Mouse (Mus musculus): ENCODE data around the gene Tmem108. TPM values are rescaled to one million over a fixed set of nuclear protein-coding genes. Genes with fewer than 3 reads are reported as not detected.

Gene Tmem108
- polyA plus RNA-seq, 1 experiment from 2014 or later: 12.0 TPM

- Histone ChIP-seq H3K4me2 (no peak overlapping the region), H3K27ac (ENCODE audit: low read depth, low read length) (no peak overlapping the region), H3K9me3 (ENCODE audit: control insufficient read depth, low read length) (no peaks in the 10 kb centered on the region), H3K27me3 (ENCODE audit: control insufficient read depth, insufficient read depth, low read length) (no peaks in the 10 kb centered on the region), H3K4me1 (ENCODE audit: control insufficient read depth, insufficient read depth, low read length) (no peaks in the 10 kb centered on the region), H3K36me3 (ENCODE audit: control insufficient read depth, insufficient read depth, low read length) (no peaks in the 10 kb centered on the region), H3K4me3 (ENCODE audit: low read depth, low read length) (no peak overlapping the region), H3K9ac (ENCODE audit: low read length) (no peak overlapping the region)
- WGBS: 90% methylated on average over 5 of the region's 5 CpGs
- ATAC-seq (ENCODE audit: low FRiP score): no peak
- peak; percentile 39 for DNase-seq (ENCODE audit: low spot score, missing footprints)
Observed at GRCm38 (mm10) chr9:103622988-103623387, 138.6 kb downstream of the Tmem108 start.

- Histone ChIP-seq H3K27ac (ENCODE audit: low read depth, low read length) (no peak overlapping the region), H3K9ac (ENCODE audit: low read length) (no peak overlapping the region), H3K36me3 (ENCODE audit: control insufficient read depth, insufficient read depth, low read length) (no peaks in the 10 kb centered on the region), H3K4me1 (ENCODE audit: control insufficient read depth, insufficient read depth, low read length) (no peaks in the 10 kb centered on the region), H3K4me3 (ENCODE audit: low read depth, low read length) (no peak overlapping the region), H3K27me3 (ENCODE audit: control insufficient read depth, insufficient read depth, low read length) (no peaks in the 10 kb centered on the region), H3K4me2 (no peak overlapping the region), H3K9me3 (ENCODE audit: control insufficient read depth, low read length) (no peaks in the 10 kb centered on the region)
- WGBS: 96% methylated on average over 2 of the region's 2 CpGs
- ATAC-seq (ENCODE audit: low FRiP score) (no peak), DNase-seq (ENCODE audit: low spot score, missing footprints) (peak; percentile 51)
Observed at GRCm38 (mm10) chr9:103621870-103622269, 139.8 kb downstream of the Tmem108 start.

DNA sequence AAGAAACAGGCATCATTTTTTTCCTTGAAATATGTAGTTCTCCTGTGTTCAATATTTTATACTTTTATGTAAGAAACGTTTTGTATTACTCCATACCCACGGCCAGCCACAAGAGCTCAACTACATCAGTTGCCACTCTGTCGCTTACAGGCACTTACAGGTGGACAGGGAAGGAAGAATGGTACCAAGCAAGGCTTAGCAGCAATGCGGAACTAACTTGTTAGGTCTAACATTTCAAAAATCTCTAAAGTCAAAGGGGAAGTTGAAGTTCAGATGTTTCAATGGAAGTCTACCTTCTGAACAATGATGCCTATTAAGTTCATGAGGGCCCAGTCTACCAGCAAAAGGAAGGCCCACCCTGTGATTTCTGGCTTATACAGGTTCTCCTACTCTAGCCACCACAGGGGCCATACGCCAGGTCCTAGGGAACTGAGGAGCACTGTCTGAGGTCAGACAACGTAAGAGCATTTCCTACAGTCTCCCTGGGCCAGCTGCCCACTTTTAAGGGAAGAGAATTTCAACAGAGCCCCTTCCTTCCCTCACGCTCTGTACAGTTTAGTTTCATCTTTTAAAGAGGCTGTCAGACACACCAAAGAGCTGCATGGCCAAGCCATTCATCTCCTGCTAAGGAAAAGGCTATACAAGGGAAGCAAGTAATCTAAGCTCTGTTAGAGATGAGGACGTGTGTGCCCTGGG lies 141.0 kb downstream of the Tmem108 start:
- 92% methylated on average over 8 of the region's 8 CpGs for WGBS
- Histone ChIP-seq H3K27ac (ENCODE audit: low read depth, low read length) (no peak overlapping the region), H3K9me3 (ENCODE audit: control insufficient read depth, low read length) (peaks cover 3% of the 10 kb centered on the region; the same call in 1 of the 2 replicates), H3K9ac (ENCODE audit: low read length) (no peak overlapping the region), H3K4me2 (no peak overlapping the region), H3K4me1 (ENCODE audit: control insufficient read depth, insufficient read depth, low read length) (no peaks in the 10 kb centered on the region), H3K4me3 (ENCODE audit: low read depth, low read length) (no peak overlapping the region), H3K36me3 (ENCODE audit: control insufficient read depth, insufficient read depth, low read length) (no peaks in the 10 kb centered on the region), H3K27me3 (ENCODE audit: control insufficient read depth, insufficient read depth, low read length) (no peaks in the 10 kb centered on the region)
- no peak for DNase-seq (ENCODE audit: low spot score, missing footprints)
- no peak for ATAC-seq (ENCODE audit: low FRiP score)

DNA sequence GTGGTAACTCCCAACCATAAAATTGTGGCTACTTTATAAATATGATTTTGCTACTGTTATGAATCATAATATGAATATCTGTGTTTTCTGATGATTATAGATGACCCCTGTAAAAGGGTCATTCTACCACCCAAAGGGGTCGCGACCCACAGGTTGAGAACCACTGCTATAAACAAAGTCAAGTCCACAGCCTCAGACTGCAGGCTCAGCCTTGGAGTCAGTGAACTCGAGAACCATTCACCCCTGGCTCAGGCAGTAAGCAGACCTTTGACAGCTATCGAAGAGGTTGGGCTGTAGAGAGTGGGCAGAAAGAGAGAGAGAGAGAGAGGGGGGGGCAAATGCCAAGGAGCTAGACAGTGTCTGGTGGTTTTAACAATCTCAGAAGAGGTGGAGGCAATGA lies 147.4 kb downstream of the Tmem108 start:
- ATAC-seq (ENCODE audit: low FRiP score): no peak

GRCm38 (mm10) chr9:103608161-103609058 lies 153.2 kb downstream of the Tmem108 start:
- no peak overlapping the region for H3K4me2 ChIP-seq
- H3K27ac ChIP-seq (ENCODE audit: low read depth, low read length): no peak overlapping the region
- ATAC-seq (ENCODE audit: low FRiP score) (no peak), DNase-seq (ENCODE audit: low spot score, missing footprints) (no peak)
- H3K4me3 ChIP-seq (ENCODE audit: low read depth, low read length): no peak overlapping the region
- no peaks in the 10 kb centered on the region for H3K9me3 ChIP-seq (ENCODE audit: control insufficient read depth, low read length)
- H3K27me3 ChIP-seq (ENCODE audit: control insufficient read depth, insufficient read depth, low read length): no peaks in the 10 kb centered on the region
- WGBS: 88% methylated on average over 13 of the region's 13 CpGs
- H3K9ac ChIP-seq (ENCODE audit: low read length): no peak overlapping the region
- H3K4me1 ChIP-seq (ENCODE audit: control insufficient read depth, insufficient read depth, low read length): no peaks in the 10 kb centered on the region
- no peaks in the 10 kb centered on the region for H3K36me3 ChIP-seq (ENCODE audit: control insufficient read depth, insufficient read depth, low read length)

More for the DNA sequence above, 147.4 kb downstream of the Tmem108 start:
- Histone ChIP-seq H3K4me3 (ENCODE audit: low read depth, low read length) (no peak overlapping the region), H3K9ac (ENCODE audit: low read length) (no peak overlapping the region), H3K27ac (ENCODE audit: low read depth, low read length) (no peak overlapping the region), H3K4me2 (no peak overlapping the region), H3K36me3 (ENCODE audit: control insufficient read depth, insufficient read depth, low read length) (no peaks in the 10 kb centered on the region), H3K4me1 (ENCODE audit: control insufficient read depth, insufficient read depth, low read length) (no peaks in the 10 kb centered on the region), H3K27me3 (ENCODE audit: control insufficient read depth, insufficient read depth, low read length) (no peaks in the 10 kb centered on the region), H3K9me3 (ENCODE audit: control insufficient read depth, low read length) (peaks cover 3% of the 10 kb centered on the region; the same call in 1 of the 2 replicates)
- DNase-seq (ENCODE audit: low spot score, missing footprints): no peak
- WGBS: 82% methylated on average over 4 of the region's 4 CpGs

GRCm38 (mm10) chr9:103606056-103606455 lies 155.6 kb downstream of the Tmem108 start:
- Histone ChIP-seq H3K27me3 (ENCODE audit: control insufficient read depth, insufficient read depth, low read length) (no peaks in the 10 kb centered on the region), H3K9me3 (ENCODE audit: control insufficient read depth, low read length) (no peaks in the 10 kb centered on the region), H3K27ac (ENCODE audit: low read depth, low read length) (no peak overlapping the region), H3K4me2 (no peak overlapping the region), H3K9ac (ENCODE audit: low read length) (no peak overlapping the region), H3K4me1 (ENCODE audit: control insufficient read depth, insufficient read depth, low read length) (no peaks in the 10 kb centered on the region), H3K4me3 (ENCODE audit: low read depth, low read length) (no peak overlapping the region), H3K36me3 (ENCODE audit: control insufficient read depth, insufficient read depth, low read length) (no peaks in the 10 kb centered on the region)
- ATAC-seq (ENCODE audit: low FRiP score) (no peak), DNase-seq (ENCODE audit: low spot score, missing footprints) (no peak)
- WGBS: 83% methylated on average over 1 of the region's 1 CpGs

DNA sequence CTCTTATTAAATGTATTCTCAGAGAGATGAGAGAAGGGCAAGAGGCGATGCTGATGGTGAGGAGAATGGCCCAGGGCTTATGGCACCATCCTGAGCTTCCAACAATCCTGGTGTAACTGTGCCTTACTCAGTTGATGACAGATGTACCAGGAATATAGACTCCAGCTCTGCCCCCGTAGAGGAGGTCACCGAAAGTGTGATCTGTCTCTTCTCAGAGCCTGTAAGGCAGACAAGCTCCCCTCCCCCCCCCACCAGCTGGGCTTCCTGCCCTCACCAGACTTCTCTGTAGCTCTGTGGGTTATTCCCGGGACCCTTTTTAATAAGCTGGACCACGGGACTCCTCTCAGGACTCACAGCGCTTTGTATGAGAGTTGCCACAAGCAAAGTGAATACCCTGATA lies 157.8 kb downstream of the Tmem108 start:
- H3K27ac ChIP-seq (ENCODE audit: low read depth, low read length): no peak overlapping the region
- WGBS: 85% methylated on average over 6 of the region's 6 CpGs

DNA sequence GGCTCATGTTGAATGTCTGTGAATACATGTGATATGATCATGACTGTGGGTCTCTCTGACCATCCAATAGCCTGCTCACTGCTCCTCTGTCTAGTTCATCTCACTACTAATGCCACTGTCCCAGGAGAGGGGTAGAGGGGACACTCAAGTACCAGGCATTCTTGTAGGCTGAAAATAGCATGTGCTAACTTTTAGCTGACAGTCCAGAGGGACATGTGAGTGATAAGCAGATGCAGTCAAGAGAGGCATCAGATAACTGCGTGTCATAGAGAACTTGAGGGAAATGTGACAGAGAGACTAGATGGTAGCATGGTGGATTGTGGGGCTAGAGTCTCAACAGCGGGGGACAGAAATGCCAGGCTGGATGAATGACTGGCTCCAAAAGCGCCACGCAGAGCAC lies 159.8 kb downstream of the Tmem108 start:
- Histone ChIP-seq H3K4me3 (ENCODE audit: low read depth, low read length) (no peak overlapping the region), H3K4me1 (ENCODE audit: control insufficient read depth, insufficient read depth, low read length) (no peaks in the 10 kb centered on the region), H3K9ac (ENCODE audit: low read length) (no peak overlapping the region), H3K4me2 (no peak overlapping the region), H3K9me3 (ENCODE audit: control insufficient read depth, low read length) (no peaks in the 10 kb centered on the region), H3K27ac (ENCODE audit: low read depth, low read length) (no peak overlapping the region), H3K36me3 (ENCODE audit: control insufficient read depth, insufficient read depth, low read length) (no peaks in the 10 kb centered on the region), H3K27me3 (ENCODE audit: control insufficient read depth, insufficient read depth, low read length) (no peaks in the 10 kb centered on the region)
- whole genome bisulfite sequencing: 94% methylated on average over 4 of the region's 4 CpGs
- ATAC-seq (ENCODE audit: low FRiP score): no peak
- no peak for DNase-seq (ENCODE audit: low spot score, missing footprints)

More for the DNA sequence above, 157.8 kb downstream of the Tmem108 start:
- no peak for DNase-seq (ENCODE audit: low spot score, missing footprints)
- no peak overlapping the region for H3K4me3 ChIP-seq (ENCODE audit: low read depth, low read length)
- H3K4me1 ChIP-seq (ENCODE audit: control insufficient read depth, insufficient read depth, low read length): no peaks in the 10 kb centered on the region
- H3K36me3 ChIP-seq (ENCODE audit: control insufficient read depth, insufficient read depth, low read length): no peaks in the 10 kb centered on the region
- no peak overlapping the region for H3K4me2 ChIP-seq
- no peak for ATAC-seq (ENCODE audit: low FRiP score)
- H3K9me3 ChIP-seq (ENCODE audit: control insufficient read depth, low read length): no peaks in the 10 kb centered on the region
- no peak overlapping the region for H3K9ac ChIP-seq (ENCODE audit: low read length)
- H3K27me3 ChIP-seq (ENCODE audit: control insufficient read depth, insufficient read depth, low read length): no peaks in the 10 kb centered on the region

DNA sequence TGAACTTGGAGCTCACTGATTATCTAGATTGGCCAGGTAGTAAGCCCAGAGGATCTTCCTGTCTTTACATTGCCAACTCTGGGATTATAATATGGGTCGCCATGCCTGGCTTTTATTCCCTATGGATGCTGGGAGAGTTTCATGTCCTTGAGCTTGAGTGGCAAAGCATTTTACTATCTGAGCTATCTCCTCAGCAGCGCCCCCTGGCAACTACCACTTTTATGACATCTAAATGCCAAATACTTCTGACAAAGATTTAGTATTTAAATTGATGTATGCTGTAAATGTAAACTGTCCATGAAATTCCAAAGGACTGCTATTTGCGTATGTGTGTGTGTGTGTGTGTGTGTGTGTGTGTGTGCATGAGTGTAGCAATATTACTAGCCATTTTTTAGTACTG lies 160.8 kb downstream of the Tmem108 start:
- H3K27me3 ChIP-seq (ENCODE audit: control insufficient read depth, insufficient read depth, low read length): no peaks in the 10 kb centered on the region
- peaks cover 2% of the 10 kb centered on the region; the same call in 1 of the 2 replicates for H3K4me1 ChIP-seq (ENCODE audit: control insufficient read depth, insufficient read depth, low read length)
- H3K9me3 ChIP-seq (ENCODE audit: control insufficient read depth, low read length): no peaks in the 10 kb centered on the region
- no peak overlapping the region for H3K4me2 ChIP-seq
- DNase-seq (ENCODE audit: low spot score, missing footprints): peak; percentile 87
- H3K4me3 ChIP-seq (ENCODE audit: low read depth, low read length): no peak overlapping the region
- no peak overlapping the region for H3K9ac ChIP-seq (ENCODE audit: low read length)
- ATAC-seq (ENCODE audit: low FRiP score): no peak
- H3K27ac ChIP-seq (ENCODE audit: low read depth, low read length): no peak overlapping the region
- WGBS: 58% methylated on average over 3 of the region's 3 CpGs
- H3K36me3 ChIP-seq (ENCODE audit: control insufficient read depth, insufficient read depth, low read length): no peaks in the 10 kb centered on the region
